Mouse (Mus musculus): Measurements from ENCODE around the gene Acot7.

Acot7 gene

GRCm38 (mm10) chr4:152177537-152178343 is at the start of gene Acot7:
Gene Acot7, plus strand, starts transcription at chr4:152178134.
- peak; percentile 87 to 88 for DNase-seq (ENCODE audit: low spot score in 2 of 2)

GRCm38 (mm10) chr4:152128784-152129183 is 49.1 kb upstream of the Acot7 start:
- DNase-seq (ENCODE audit: low spot score in 2 of 2) = no peak

- no peak for DNase-seq (ENCODE audit: low spot score in 2 of 2)
Measured at GRCm38 (mm10) chr4:152129395-152129930, 48.5 kb upstream of the Acot7 start.

- DNase-seq (ENCODE audit: low spot score in 2 of 2) = peak; percentile 38 to 47
Measured at GRCm38 (mm10) chr4:152130771-152131653, 46.9 kb upstream of the Acot7 start.

- DNase-seq (ENCODE audit: low spot score in 2 of 2) = no peak
Measured at GRCm38 (mm10) chr4:152131809-152132771, 45.8 kb upstream of the Acot7 start.

GRCm38 (mm10) chr4:152132772-152133169 is 45.2 kb upstream of the Acot7 start:
- DNase-seq (ENCODE audit: low spot score in 2 of 2) = no peak

- no peak for DNase-seq (ENCODE audit: low spot score in 2 of 2)
Measured at GRCm38 (mm10) chr4:152133213-152133612, 44.7 kb upstream of the Acot7 start.

- peak; percentile 51 to 55 for DNase-seq (ENCODE audit: low spot score in 2 of 2)
Measured at GRCm38 (mm10) chr4:152134507-152134906, 43.4 kb upstream of the Acot7 start.

GRCm38 (mm10) chr4:152135363-152135762 is 42.6 kb upstream of the Acot7 start:
- no peak for DNase-seq (ENCODE audit: low spot score in 2 of 2)

GRCm38 (mm10) chr4:152136112-152136875 is 41.6 kb upstream of the Acot7 start:
- DNase-seq (ENCODE audit: low spot score in 2 of 2) = no peak

- no peak for DNase-seq (ENCODE audit: low spot score in 2 of 2)
Measured at GRCm38 (mm10) chr4:152136876-152137250, 41.1 kb upstream of the Acot7 start.

GRCm38 (mm10) chr4:152138497-152139260 is 39.3 kb upstream of the Acot7 start:
- DNase-seq (ENCODE audit: low spot score in 2 of 2) = peak; percentile 86 to 87

- no peak for DNase-seq (ENCODE audit: low spot score in 2 of 2)
Measured at GRCm38 (mm10) chr4:152140441-152140840, 37.5 kb upstream of the Acot7 start.

GRCm38 (mm10) chr4:152141521-152142135 is 36.3 kb upstream of the Acot7 start:
- DNase-seq (ENCODE audit: low spot score in 2 of 2) = no peak

GRCm38 (mm10) chr4:152143632-152144031 is 34.3 kb upstream of the Acot7 start:
- DNase-seq (ENCODE audit: low spot score in 2 of 2) = no peak

GRCm38 (mm10) chr4:152145473-152145872 is 32.5 kb upstream of the Acot7 start:
- DNase-seq (ENCODE audit: low spot score in 2 of 2) = no peak

GRCm38 (mm10) chr4:152146033-152146827 is 31.7 kb upstream of the Acot7 start:
- DNase-seq (ENCODE audit: low spot score in 2 of 2) = no peak

- no peak for DNase-seq (ENCODE audit: low spot score in 2 of 2)
Measured at GRCm38 (mm10) chr4:152150546-152150945, 27.4 kb upstream of the Acot7 start.
